Mouse (Mus musculus): Measurements from ENCODE around the gene Gdap2. TPM values are rescaled to one million over a fixed set of nuclear protein-coding genes. Genes with fewer than 3 reads are reported as not detected.

Gdap2 gene
- polyA plus RNA-seq, 1 experiment from 2014 or later, result 26.3 TPM

DNA sequence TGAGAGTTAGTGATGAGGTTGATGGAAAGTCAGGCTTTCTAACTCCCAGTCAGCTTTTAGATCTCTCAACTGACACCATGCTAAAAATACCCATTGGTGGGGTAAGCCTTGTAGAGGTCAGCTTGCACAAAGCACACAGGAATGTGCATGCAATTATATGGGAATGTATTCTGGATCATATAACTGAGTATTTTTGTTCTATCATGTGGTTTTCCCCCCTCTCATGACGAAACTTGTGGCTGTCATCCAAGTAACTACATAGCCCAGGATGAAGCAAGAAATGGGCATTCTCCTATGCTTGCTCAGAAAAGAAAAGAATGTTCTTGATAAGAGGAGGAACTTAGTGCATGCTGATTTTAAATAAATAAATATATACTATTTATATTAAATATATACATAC, 65.3 kb downstream of the Gdap2 start:
- Histone ChIP-seq H3K9ac (replicated peaks; ENCODE audit: low read depth, low read length) (no peak overlapping the region), H3K4me2 (replicated peaks; ENCODE audit: low read depth, low read length) (no peak overlapping the region)

DNA sequence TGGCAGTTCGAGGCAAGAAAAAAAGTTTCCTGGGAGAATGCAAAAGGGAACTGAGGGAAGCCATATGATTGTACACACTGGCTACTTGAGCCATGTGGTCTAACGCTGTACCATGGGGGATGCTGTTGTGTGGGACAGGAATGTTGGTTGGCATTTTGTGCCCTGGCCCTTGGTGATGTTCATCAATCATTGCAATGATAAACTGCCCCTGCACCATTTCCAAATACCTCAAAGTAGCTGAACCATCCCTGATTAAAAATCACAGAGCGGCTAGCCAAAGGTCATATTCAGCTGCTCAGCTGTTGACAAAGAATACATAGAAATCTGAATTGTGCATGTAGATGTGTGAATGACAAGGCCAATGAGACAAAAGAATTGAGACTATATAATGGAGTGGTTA, 66.8 kb downstream of the Gdap2 start:
- H3K9me3 ChIP-seq (ENCODE audit: control insufficient read depth, low read depth, low read length), result no peaks in the 10 kb centered on the region
- H3K27ac ChIP-seq (ENCODE audit: low read length), result no peak overlapping the region
- no peaks in the 10 kb centered on the region for H3K27me3 ChIP-seq (ENCODE audit: control insufficient read depth, insufficient read depth, low read length)
- H3K9ac ChIP-seq (replicated peaks; ENCODE audit: low read depth, low read length), result no peak overlapping the region
- H3K4me2 ChIP-seq (replicated peaks; ENCODE audit: low read depth, low read length), result no peak overlapping the region
- no peak overlapping the region for H3K4me3 ChIP-seq (ENCODE audit: low read depth, low read length)
- H3K4me1 ChIP-seq (ENCODE audit: control insufficient read depth, insufficient read depth, low read length), result no peaks in the 10 kb centered on the region
- no peaks in the 10 kb centered on the region for H3K36me3 ChIP-seq (ENCODE audit: control insufficient read depth, insufficient read depth, low read length)
- ATAC-seq (ENCODE audit: insufficient number of reproducible peaks, insufficient read depth, low FRiP score, low read depth), result no peak
- 79% methylated on average over 3 of the region's 3 CpGs for WGBS

More for the DNA sequence above, 65.3 kb downstream of the Gdap2 start:
- no peak overlapping the region for H3K4me3 ChIP-seq (ENCODE audit: low read depth, low read length)
- H3K27ac ChIP-seq (ENCODE audit: low read length), result no peak overlapping the region
- 70% methylated on average over 1 of the region's 1 CpGs for WGBS
- no peaks in the 10 kb centered on the region for H3K36me3 ChIP-seq (ENCODE audit: control insufficient read depth, insufficient read depth, low read length)
- H3K27me3 ChIP-seq (ENCODE audit: control insufficient read depth, insufficient read depth, low read length), result no peaks in the 10 kb centered on the region
- no peak for ATAC-seq (ENCODE audit: insufficient number of reproducible peaks, insufficient read depth, low FRiP score, low read depth)
- H3K4me1 ChIP-seq (ENCODE audit: control insufficient read depth, insufficient read depth, low read length), result no peaks in the 10 kb centered on the region
- no peaks in the 10 kb centered on the region for H3K9me3 ChIP-seq (ENCODE audit: control insufficient read depth, low read depth, low read length)

DNA sequence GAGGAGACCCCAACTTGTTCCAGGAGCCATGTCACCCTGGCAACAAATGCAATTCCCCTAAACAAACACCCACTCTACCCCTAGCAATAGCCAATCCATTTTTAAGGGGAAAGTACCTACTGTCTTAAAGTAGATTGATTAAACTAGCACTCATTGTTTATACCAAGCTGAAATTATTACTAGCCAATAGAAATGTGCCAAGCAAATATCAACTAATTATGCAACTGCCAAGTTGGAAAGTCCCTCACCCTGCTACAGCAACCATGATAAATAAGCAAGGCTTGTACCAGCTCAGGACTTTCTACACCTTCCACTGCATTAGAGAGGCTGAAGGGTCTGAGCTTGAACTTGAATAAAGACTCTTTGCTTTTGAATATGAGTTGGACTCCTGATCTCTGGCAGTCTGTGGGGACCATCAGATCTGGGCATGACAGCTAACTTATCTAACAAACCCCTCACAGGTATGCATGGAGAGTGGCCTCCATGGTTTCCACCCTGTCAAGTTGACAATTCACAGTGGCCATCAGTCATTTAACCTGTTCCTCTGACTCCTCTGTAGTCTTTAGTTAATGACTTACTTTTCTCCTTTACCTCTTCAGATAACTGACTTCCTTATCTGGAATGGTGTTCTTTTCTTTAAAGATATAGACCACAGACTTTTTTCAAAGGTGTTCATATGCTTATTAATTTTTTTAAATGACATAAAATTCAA, 74.7 kb downstream of the Gdap2 start:
- Histone ChIP-seq H3K27ac (ENCODE audit: low read length) (no peak overlapping the region), H3K9ac (replicated peaks; ENCODE audit: low read depth, low read length) (no peak overlapping the region), H3K27me3 (ENCODE audit: control insufficient read depth, insufficient read depth, low read length) (no peaks in the 10 kb centered on the region), H3K4me1 (ENCODE audit: control insufficient read depth, insufficient read depth, low read length) (no peaks in the 10 kb centered on the region), H3K9me3 (ENCODE audit: control insufficient read depth, low read depth, low read length) (no peaks in the 10 kb centered on the region), H3K36me3 (ENCODE audit: control insufficient read depth, insufficient read depth, low read length) (no peaks in the 10 kb centered on the region), H3K4me3 (ENCODE audit: low read depth, low read length) (no peak overlapping the region), H3K4me2 (replicated peaks; ENCODE audit: low read depth, low read length) (no peak overlapping the region)
- no peak for ATAC-seq (ENCODE audit: insufficient number of reproducible peaks, insufficient read depth, low FRiP score, low read depth)

DNA sequence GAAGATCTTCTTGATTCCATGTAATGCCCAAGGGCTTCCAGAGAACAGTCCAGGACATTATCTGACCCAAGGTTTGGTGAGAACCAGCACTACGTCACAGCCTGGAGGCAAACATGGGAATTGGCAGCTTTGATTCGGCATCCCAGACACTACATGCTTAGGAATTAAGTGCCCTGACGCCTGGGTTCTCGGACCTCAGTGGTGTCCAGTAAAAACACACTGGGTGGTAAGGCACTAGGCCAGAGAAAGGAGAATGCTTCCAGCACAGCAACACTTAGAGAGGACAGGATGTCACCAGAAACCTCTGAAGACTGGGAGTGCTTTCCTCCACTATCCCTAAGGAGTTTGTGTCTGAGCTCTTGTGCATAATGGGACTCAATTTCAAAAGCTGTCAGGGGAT, 80.0 kb downstream of the Gdap2 start:
- WGBS, result 92% methylated on average over 4 of the region's 4 CpGs
- Histone ChIP-seq H3K4me2 (replicated peaks; ENCODE audit: low read depth, low read length) (no peak overlapping the region), H3K9me3 (ENCODE audit: control insufficient read depth, low read depth, low read length) (no peaks in the 10 kb centered on the region), H3K9ac (replicated peaks; ENCODE audit: low read depth, low read length) (no peak overlapping the region), H3K27ac (ENCODE audit: low read length) (no peak overlapping the region), H3K27me3 (ENCODE audit: control insufficient read depth, insufficient read depth, low read length) (no peaks in the 10 kb centered on the region), H3K36me3 (ENCODE audit: control insufficient read depth, insufficient read depth, low read length) (no peaks in the 10 kb centered on the region), H3K4me1 (ENCODE audit: control insufficient read depth, insufficient read depth, low read length) (no peaks in the 10 kb centered on the region), H3K4me3 (ENCODE audit: low read depth, low read length) (no peak overlapping the region)
- no peak for ATAC-seq (ENCODE audit: insufficient number of reproducible peaks, insufficient read depth, low FRiP score, low read depth)

DNA sequence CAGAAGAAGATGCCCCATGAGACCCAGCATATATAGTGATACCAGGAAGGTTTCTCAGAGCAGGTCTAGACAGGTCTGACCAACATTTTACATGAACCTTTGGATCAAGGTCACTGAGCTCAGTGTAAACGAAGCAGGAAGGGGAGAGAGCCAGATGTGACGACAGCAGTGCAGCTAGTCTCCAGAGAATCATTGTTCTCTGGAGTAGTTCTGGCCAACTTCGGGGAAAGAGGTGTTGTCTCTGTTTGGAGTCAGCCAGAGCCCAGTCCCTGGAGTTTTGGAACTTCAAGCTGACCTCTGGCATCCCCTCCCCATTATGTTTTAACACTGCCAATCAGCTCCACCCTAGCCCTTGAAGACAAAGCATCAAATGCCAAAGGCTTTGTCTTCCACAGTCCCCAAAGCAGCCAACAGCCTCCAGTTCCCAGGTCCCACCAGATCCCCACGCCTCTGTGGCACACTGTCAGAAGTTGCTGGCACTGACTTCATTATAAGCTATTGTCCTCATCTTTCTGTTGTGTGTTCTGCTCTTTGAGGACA, 84.2 kb downstream of the Gdap2 start:
- no peak for ATAC-seq (ENCODE audit: insufficient number of reproducible peaks, insufficient read depth, low FRiP score, low read depth)
- H3K9ac ChIP-seq (replicated peaks; ENCODE audit: low read depth, low read length), result no peak overlapping the region
- H3K36me3 ChIP-seq (ENCODE audit: control insufficient read depth, insufficient read depth, low read length), result no peaks in the 10 kb centered on the region
- no peaks in the 10 kb centered on the region for H3K4me1 ChIP-seq (ENCODE audit: control insufficient read depth, insufficient read depth, low read length)
- no peaks in the 10 kb centered on the region for H3K27me3 ChIP-seq (ENCODE audit: control insufficient read depth, insufficient read depth, low read length)
- no peak overlapping the region for H3K4me3 ChIP-seq (ENCODE audit: low read depth, low read length)
- 49% methylated on average over 4 of the region's 4 CpGs for WGBS
- no peak overlapping the region for H3K27ac ChIP-seq (ENCODE audit: low read length)
- H3K9me3 ChIP-seq (ENCODE audit: control insufficient read depth, low read depth, low read length), result no peaks in the 10 kb centered on the region
- H3K4me2 ChIP-seq (replicated peaks; ENCODE audit: low read depth, low read length), result no peak overlapping the region

Other genes with a start within 250 kb of the Gdap2 start
- gene Wdr3, start within 50 bp of the Gdap2 start, polyA plus RNA-seq (2014; fragmentation: Nextera tagmentation; extraction: Ambion mirVana), result 34.9 and 36.3 TPM in 2 replicates